Mouse (Mus musculus): Measurements from ENCODE around the gene Mcrip1. TPM values are rescaled to one million over a fixed set of nuclear protein-coding genes. Genes with fewer than 3 reads are reported as not detected.

Gene Mcrip1
- total RNA-seq (2023), result 10 to 100 TPM; 28.5 to 32.8 TPM

GRCm38 (mm10) chr11:120549168-120549945, at the start of gene Mcrip1:
Gene Mcrip1 (minus strand): TSS chr11:120549727.

GRCm38 (mm10) chr11:120598283-120598989, 48.9 kb upstream of the Mcrip1 start, which contains the start of the genes Alyref and Anapc11:
Gene Alyref (minus strand): TSS chr11:120598365.
Gene Anapc11 (plus strand): TSS chr11:120598421.

GRCm38 (mm10) chr11:120581490-120582267, 32.2 kb upstream of the Mcrip1 start, which contains the start of gene Arhgdia:
Gene Arhgdia (minus strand): TSS chr11:120581624.

GRCm38 (mm10) chr11:120572752-120573584, 23.4 kb upstream of the Mcrip1 start, which contains the start of gene P4hb:
Gene P4hb (minus strand): TSS chr11:120573253.

GRCm38 (mm10) chr11:120550810-120551440, 1.4 kb upstream of the Mcrip1 start, which contains the start of gene Ppp1r27:
Gene Ppp1r27 (minus strand): TSS chr11:120551132.

GRCm38 (mm10) chr11:120530085-120530964, 19.2 kb downstream of the Mcrip1 start, which contains the start of gene Gcgr:
Gene Gcgr (plus strand): TSS chr11:120530699.

Other genes with a start within 250 kb of the Mcrip1 start
- 1,000 to 10,000 TPM; 3,512 to 3,572 TPM for gene Actg1, start 201.2 kb downstream of the Mcrip1 start, total RNA-seq (2023)
- 1 to 10 TPM in 1 of 2 experiments, not detected in 1; 1.3 TPM for gene Fscn2, start 188.2 kb downstream of the Mcrip1 start, total RNA-seq (2023)
- gene Faap100, start 171.0 kb downstream of the Mcrip1 start, total RNA-seq (2023), result 10 to 100 TPM; 14.7 to 20.0 TPM
- gene Nploc4, start 112.0 kb downstream of the Mcrip1 start, total RNA-seq (2023), result 10 to 100 TPM; 46.4 to 49.1 TPM
- gene Tspan10, start 107.1 kb downstream of the Mcrip1 start, total RNA-seq (2023), result under 1 TPM in 1 of 2 experiments, not detected in 1; 0.22 TPM
- not detected for gene Pde6g, start 96.2 kb downstream of the Mcrip1 start, total RNA-seq (2023)
- gene Oxld1, start 91.7 kb downstream of the Mcrip1 start, total RNA-seq (2023), result 1 to 10 TPM; 5.2 to 6.9 TPM
- 10 to 100 TPM in 1 of 2 experiments, 1 to 10 TPM in 1; 9.3 to 11.5 TPM for gene Ccdc137, start 91.6 kb downstream of the Mcrip1 start, total RNA-seq (2023)
- gene Arl16, start 82.1 kb downstream of the Mcrip1 start, total RNA-seq (2023), result 1 to 10 TPM; 8.2 to 9.5 TPM
- 10 to 100 TPM; 15.7 to 20.7 TPM for gene Mrpl12, start 65.1 kb downstream of the Mcrip1 start, total RNA-seq (2023)
- gene Slc25a10, start 57.9 kb downstream of the Mcrip1 start, total RNA-seq (2023), result 10 to 100 TPM; 12.5 to 13.2 TPM
- not detected for gene Gcgr, start 19.0 kb downstream of the Mcrip1 start, total RNA-seq (2023)
- not detected for gene Ppp1r27, start 1.4 kb upstream of the Mcrip1 start, total RNA-seq (2023)
- gene P4hb, start 23.5 kb upstream of the Mcrip1 start, total RNA-seq (2023), result 100 to 1,000 TPM; 250 to 293 TPM
- gene Arhgdia, start 31.9 kb upstream of the Mcrip1 start, total RNA-seq (2023), result 100 to 1,000 TPM; 404 to 468 TPM
- gene Alyref, start 48.6 kb upstream of the Mcrip1 start, total RNA-seq (2023), result 100 to 1,000 TPM; 129 to 148 TPM
- gene Anapc11, start 48.7 kb upstream of the Mcrip1 start, total RNA-seq (2023), result 10 to 100 TPM; 51.5 to 52.9 TPM
- 1 to 10 TPM in 1 of 2 experiments, not detected in 1; 1.3 TPM for gene Npb, start 58.8 kb upstream of the Mcrip1 start, total RNA-seq (2023)
- 10 to 100 TPM; 33.2 to 34.6 TPM for gene Pcyt2, start 68.2 kb upstream of the Mcrip1 start, total RNA-seq (2023)
- gene Sirt7, start 75.5 kb upstream of the Mcrip1 start, total RNA-seq (2023), result 100 to 1,000 TPM; 117 to 133 TPM
- 100 to 1,000 TPM; 143 to 148 TPM for gene Mafg, start 83.9 kb upstream of the Mcrip1 start, total RNA-seq (2023)
- 1 to 10 TPM; 1.3 to 2.7 TPM for gene Pycr1, start 94.0 kb upstream of the Mcrip1 start, total RNA-seq (2023)
- not detected for gene Myadml2, start 98.4 kb upstream of the Mcrip1 start, total RNA-seq (2023)
- 1 to 10 TPM in 1 of 2 experiments, not detected in 1; 1.8 TPM for gene Notum, start 111.4 kb upstream of the Mcrip1 start, total RNA-seq (2023)
- 10 to 100 TPM; 79.9 to 88.5 TPM for gene Aspscr1, start 123.2 kb upstream of the Mcrip1 start, total RNA-seq (2023)
- gene Cenpx, start 164.0 kb upstream of the Mcrip1 start, total RNA-seq (2023), result 10 to 100 TPM; 35.5 to 36.7 TPM
- 10 to 100 TPM; 11.7 to 15.4 TPM for gene Lrrc45, start 164.2 kb upstream of the Mcrip1 start, total RNA-seq (2023)
- under 1 TPM in 1 of 2 experiments, not detected in 1; 0.67 TPM for gene Rac3, start 171.7 kb upstream of the Mcrip1 start, total RNA-seq (2023)
- gene Dcxr, start 177.6 kb upstream of the Mcrip1 start, total RNA-seq (2023), result 10 to 100 TPM in 1 of 2 experiments, 1 to 10 TPM in 1; 6.2 to 12.1 TPM
- gene Cbr2, start 182.4 kb upstream of the Mcrip1 start, total RNA-seq (2023), result 10 to 100 TPM in 1 of 2 experiments, 1 to 10 TPM in 1; 4.7 to 10.3 TPM
- gene Hmga1b, start 213.1 kb upstream of the Mcrip1 start, total RNA-seq (2023), result 10 to 100 TPM; 42.1 to 54.6 TPM
- gene Rfng, start 234.5 kb upstream of the Mcrip1 start, total RNA-seq (2023), result 10 to 100 TPM; 12.8 to 14.4 TPM
- 10 to 100 TPM; 32.3 to 47.8 TPM for gene Gps1, start 234.5 kb upstream of the Mcrip1 start, total RNA-seq (2023)
- 10 to 100 TPM; 31.9 to 38.5 TPM for gene Dus1l, start 246.7 kb upstream of the Mcrip1 start, total RNA-seq (2023)

Measured in neutrophil, adult 59 days (primary cell).